Mouse (Mus musculus): ENCODE measurements at regions not wholly inside any gene's neighbourhood (a gene's known extent, or its start where the extent isn't known, plus 50 kb on each side); places are given as distances from the start of the nearest gene placed in this dataset.
"Not testable (repeated sequence)": the region's sequence is repeated elsewhere in the genome, so short reads cannot be mapped to it uniquely, and the experiment has no call there.

GRCm38 (mm10) chr15:32042589-32042988 is 134.5 kb upstream of the Tas2r119 start:
- Histone ChIP-seq H3K9ac (replicated peaks; ENCODE audit: low read depth, low read length) (no peak overlapping the region), H3K27ac (ENCODE audit: low read depth, low read length) (no peak overlapping the region), H3K4me3 (ENCODE audit: low read depth, low read length) (no peak overlapping the region), H3K27me3 (ENCODE audit: control insufficient read depth, insufficient read depth, low read length) (no peaks in the 10 kb centered on the region), H3K36me3 (ENCODE audit: control insufficient read depth, insufficient read depth, low read length) (no peaks in the 10 kb centered on the region), H3K4me1 (ENCODE audit: control insufficient read depth, insufficient read depth, low read length) (no peaks in the 10 kb centered on the region), H3K4me2 (ENCODE audit: low read depth, low read length) (no peak overlapping the region), H3K9me3 (ENCODE audit: control insufficient read depth, low read length) (no peaks in the 10 kb centered on the region)
- ATAC-seq (ENCODE audit: low read depth): no peak
- whole genome bisulfite sequencing: 83% methylated on average over 1 of the region's 1 CpGs

GRCm38 (mm10) chr15:32043207-32043606 is 133.9 kb upstream of the Tas2r119 start:
- no peak overlapping the region for H3K4me3 ChIP-seq (ENCODE audit: low read depth, low read length)
- H3K4me2 ChIP-seq (ENCODE audit: low read depth, low read length): no peak overlapping the region
- no peaks in the 10 kb centered on the region for H3K27me3 ChIP-seq (ENCODE audit: control insufficient read depth, insufficient read depth, low read length)
- no peaks in the 10 kb centered on the region for H3K4me1 ChIP-seq (ENCODE audit: control insufficient read depth, insufficient read depth, low read length)
- no peaks in the 10 kb centered on the region for H3K36me3 ChIP-seq (ENCODE audit: control insufficient read depth, insufficient read depth, low read length)
- H3K9me3 ChIP-seq (ENCODE audit: control insufficient read depth, low read length): no peaks in the 10 kb centered on the region
- no peak for ATAC-seq (ENCODE audit: low read depth)
- no peak overlapping the region for H3K27ac ChIP-seq (ENCODE audit: low read depth, low read length)
- H3K9ac ChIP-seq (replicated peaks; ENCODE audit: low read depth, low read length): no peak overlapping the region

GRCm38 (mm10) chr15:32043670-32044069 is 133.4 kb upstream of the Tas2r119 start:
- H3K4me1 ChIP-seq (ENCODE audit: control insufficient read depth, insufficient read depth, low read length); H3K9ac ChIP-seq (replicated peaks; ENCODE audit: low read depth, low read length); H3K4me2 ChIP-seq (ENCODE audit: low read depth, low read length); H3K27me3 ChIP-seq (ENCODE audit: control insufficient read depth, insufficient read depth, low read length); H3K27ac ChIP-seq (ENCODE audit: low read depth, low read length); H3K4me3 ChIP-seq (ENCODE audit: low read depth, low read length); H3K9me3 ChIP-seq (ENCODE audit: control insufficient read depth, low read length); H3K36me3 ChIP-seq (ENCODE audit: control insufficient read depth, insufficient read depth, low read length); ATAC-seq (ENCODE audit: low read depth): not testable (repeated sequence)
- WGBS: 100% methylated on average over 1 of the region's 1 CpGs

GRCm38 (mm10) chr15:32048836-32049235 is 128.3 kb upstream of the Tas2r119 start:
- Histone ChIP-seq H3K4me3 (ENCODE audit: low read depth, low read length) (no peak overlapping the region), H3K4me1 (ENCODE audit: control insufficient read depth, insufficient read depth, low read length) (no peaks in the 10 kb centered on the region), H3K27ac (ENCODE audit: low read depth, low read length) (no peak overlapping the region), H3K9me3 (ENCODE audit: control insufficient read depth, low read length) (no peaks in the 10 kb centered on the region), H3K36me3 (ENCODE audit: control insufficient read depth, insufficient read depth, low read length) (no peaks in the 10 kb centered on the region), H3K9ac (replicated peaks; ENCODE audit: low read depth, low read length) (no peak overlapping the region), H3K4me2 (ENCODE audit: low read depth, low read length) (no peak overlapping the region), H3K27me3 (ENCODE audit: control insufficient read depth, insufficient read depth, low read length) (no peaks in the 10 kb centered on the region)
- 27% methylated on average over 5 of the region's 5 CpGs for WGBS
- ATAC-seq (ENCODE audit: low read depth): 0 out of 2 replicates have a peak, but pooled peaks have one; percentile 34

- no peak overlapping the region for H3K9ac ChIP-seq (replicated peaks; ENCODE audit: low read depth, low read length)
- no peaks in the 10 kb centered on the region for H3K9me3 ChIP-seq (ENCODE audit: control insufficient read depth, low read length)
- no peak overlapping the region for H3K27ac ChIP-seq (ENCODE audit: low read depth, low read length)
- H3K4me1 ChIP-seq (ENCODE audit: control insufficient read depth, insufficient read depth, low read length): no peaks in the 10 kb centered on the region
- ATAC-seq (ENCODE audit: low read depth): no peak
- no peak overlapping the region for H3K4me3 ChIP-seq (ENCODE audit: low read depth, low read length)
- WGBS: 70% methylated on average over 4 of the region's 4 CpGs
- no peaks in the 10 kb centered on the region for H3K27me3 ChIP-seq (ENCODE audit: control insufficient read depth, insufficient read depth, low read length)
- H3K36me3 ChIP-seq (ENCODE audit: control insufficient read depth, insufficient read depth, low read length): no peaks in the 10 kb centered on the region
- no peak overlapping the region for H3K4me2 ChIP-seq (ENCODE audit: low read depth, low read length)
These were observed 115.5 kb upstream of the Tas2r119 start for GRCm38 (mm10) chr15:32061573-32061972.

GRCm38 (mm10) chr15:32082109-32082508 is 95.0 kb upstream of the Tas2r119 start:
- no peak overlapping the region for H3K27ac ChIP-seq (ENCODE audit: low read depth, low read length)
- no peaks in the 10 kb centered on the region for H3K36me3 ChIP-seq (ENCODE audit: control insufficient read depth, insufficient read depth, low read length)
- H3K4me2 ChIP-seq (ENCODE audit: low read depth, low read length): no peak overlapping the region
- H3K4me1 ChIP-seq (ENCODE audit: control insufficient read depth, insufficient read depth, low read length): no peaks in the 10 kb centered on the region
- no peak overlapping the region for H3K9ac ChIP-seq (replicated peaks; ENCODE audit: low read depth, low read length)
- no peak for ATAC-seq (ENCODE audit: low read depth)
- 90% methylated on average over 4 of the region's 4 CpGs for WGBS
- H3K27me3 ChIP-seq (ENCODE audit: control insufficient read depth, insufficient read depth, low read length): no peaks in the 10 kb centered on the region
- no peaks in the 10 kb centered on the region for H3K9me3 ChIP-seq (ENCODE audit: control insufficient read depth, low read length)
- H3K4me3 ChIP-seq (ENCODE audit: low read depth, low read length): no peak overlapping the region

- Histone ChIP-seq H3K4me1 (ENCODE audit: control insufficient read depth, insufficient read depth, low read length) (0 out of 2 replicates have a peak, but pooled peaks cover 3% of the 10 kb centered on the region), H3K4me2 (ENCODE audit: low read depth, low read length) (no peak overlapping the region; the same call in 1 of the 2 replicates), H3K4me3 (ENCODE audit: low read depth, low read length) (no peak overlapping the region), H3K27me3 (ENCODE audit: control insufficient read depth, insufficient read depth, low read length) (no peaks in the 10 kb centered on the region), H3K36me3 (ENCODE audit: control insufficient read depth, insufficient read depth, low read length) (no peaks in the 10 kb centered on the region), H3K9ac (replicated peaks; ENCODE audit: low read depth, low read length) (no peak overlapping the region), H3K27ac (ENCODE audit: low read depth, low read length) (no peak overlapping the region), H3K9me3 (ENCODE audit: control insufficient read depth, low read length) (no peaks in the 10 kb centered on the region)
- WGBS: 50% methylated on average over 11 of the region's 11 CpGs
- ATAC-seq (ENCODE audit: low read depth): peak; percentile 69; the same call in 1 of the 2 replicates
These were observed 83.2 kb upstream of the Tas2r119 start for GRCm38 (mm10) chr15:32093889-32094288.

- Histone ChIP-seq H3K4me2 (ENCODE audit: low read depth, low read length) (no peak overlapping the region), H3K27me3 (ENCODE audit: control insufficient read depth, insufficient read depth, low read length) (no peaks in the 10 kb centered on the region), H3K27ac (ENCODE audit: low read depth, low read length) (no peak overlapping the region), H3K9me3 (ENCODE audit: control insufficient read depth, low read length) (no peaks in the 10 kb centered on the region), H3K4me1 (ENCODE audit: control insufficient read depth, insufficient read depth, low read length) (0 out of 2 replicates have a peak, but pooled peaks cover 3% of the 10 kb centered on the region), H3K4me3 (ENCODE audit: low read depth, low read length) (no peak overlapping the region), H3K9ac (replicated peaks; ENCODE audit: low read depth, low read length) (no peak overlapping the region), H3K36me3 (ENCODE audit: control insufficient read depth, insufficient read depth, low read length) (no peaks in the 10 kb centered on the region)
- ATAC-seq (ENCODE audit: low read depth): no peak
- 100% methylated on average over 1 of the region's 1 CpGs for WGBS
These were observed 81.5 kb upstream of the Tas2r119 start for GRCm38 (mm10) chr15:32095554-32095953.

- Histone ChIP-seq H3K4me1 (ENCODE audit: control insufficient read depth, insufficient read depth, low read length) (no peaks in the 10 kb centered on the region), H3K36me3 (ENCODE audit: control insufficient read depth, insufficient read depth, low read length) (no peaks in the 10 kb centered on the region), H3K27ac (ENCODE audit: low read depth, low read length) (no peak overlapping the region), H3K4me3 (ENCODE audit: low read depth, low read length) (no peak overlapping the region), H3K27me3 (ENCODE audit: control insufficient read depth, insufficient read depth, low read length) (no peaks in the 10 kb centered on the region), H3K9ac (replicated peaks; ENCODE audit: low read depth, low read length) (no peak overlapping the region), H3K9me3 (ENCODE audit: control insufficient read depth, low read length) (no peaks in the 10 kb centered on the region), H3K4me2 (ENCODE audit: low read depth, low read length) (no peak overlapping the region)
- ATAC-seq (ENCODE audit: low read depth): no peak
- WGBS: 95% methylated on average over 2 of the region's 2 CpGs
These were observed 66.4 kb upstream of the Tas2r119 start for GRCm38 (mm10) chr15:32110659-32111058.
